Mouse (Mus musculus) kidney, adult 2 months (tissue): ENCODE data around the gene Gpatch3. TPM values are rescaled to one million over a fixed set of nuclear protein-coding genes. Genes with fewer than 3 reads are reported as not detected.

Source experiments
- DNase-seq: peaks from one replicate; pipeline ENCODE4 v3.0.0; 2021
- H3K27ac ChIP-seq: fragments of 200-500 bp; 2 replicates; pipeline ENCODE4 v1.5.1; 2012; ENCODE audit warnings: low read depth, low read length, control low read depth, inconsistent platforms; ENCODE audit not compliant: insufficient read depth
- H3K27me3 ChIP-seq: fragments of 200-500 bp; replicated peaks from 2 replicates; pipeline ENCODE4 v1.6.1; 2012; ENCODE audit warnings: mild to moderate bottlenecking, moderate library complexity, low read length, inconsistent platforms; ENCODE audit not compliant: control insufficient read depth, insufficient read depth
- H3K36me3 ChIP-seq: fragments of 200-500 bp; 2 replicates; pipeline ENCODE4 v1.6.1; 2012; ENCODE audit warnings: mild to moderate bottlenecking, moderate library complexity, low read length, inconsistent platforms; ENCODE audit not compliant: control insufficient read depth, insufficient read depth
- H3K4me1 ChIP-seq: fragments of 200-500 bp; 2 replicates; pipeline ENCODE4 v1.6.1; 2011; ENCODE audit warnings: low read length; ENCODE audit not compliant: control insufficient read depth, insufficient read depth
- H3K4me3 ChIP-seq: fragments of 200-500 bp; 2 replicates; pipeline ENCODE4 v1.5.1; 2011; ENCODE audit warnings: mild to moderate bottlenecking, low read depth, low read length, control low read depth; ENCODE audit not compliant: insufficient read depth
- CTCF ChIP-seq: fragments of 200-500 bp; conservative IDR thresholded peaks from 2 replicates; pipeline ENCODE4 v1.5.1; 2011; ENCODE audit warnings: low read depth, mild to moderate bottlenecking, control low read depth, low read length, moderate library complexity, mixed read lengths; ENCODE audit not compliant: insufficient read depth, insufficient read length
- POLR2A ChIP-seq: fragments of 200-500 bp; IDR thresholded peaks from one replicate; pipeline ENCODE4 v1.6.1; 2011; ENCODE audit warnings: low read depth, low read length, control low read depth
- WGBS: fragments of 180-500 bp; shearing (Covaris S2); methylation state at CpG from one replicate; pipeline ENCODE4 v1.1.7; 2018; 5-methylcytosine and 5-hydroxymethylcytosine counted together
- polyA plus RNA-seq: library from polyadenylated mRNA; depleted of rRNA; stranded (reverse); fragments of >200 nt; gene quantifications from 2 replicates; pipeline ENCODE4 v1.2.3, GENCODE M21; 2012; rRNA removed

The Gpatch3 gene
- polyA plus RNA-seq, 1 experiment = 3.8 TPM

DNA sequence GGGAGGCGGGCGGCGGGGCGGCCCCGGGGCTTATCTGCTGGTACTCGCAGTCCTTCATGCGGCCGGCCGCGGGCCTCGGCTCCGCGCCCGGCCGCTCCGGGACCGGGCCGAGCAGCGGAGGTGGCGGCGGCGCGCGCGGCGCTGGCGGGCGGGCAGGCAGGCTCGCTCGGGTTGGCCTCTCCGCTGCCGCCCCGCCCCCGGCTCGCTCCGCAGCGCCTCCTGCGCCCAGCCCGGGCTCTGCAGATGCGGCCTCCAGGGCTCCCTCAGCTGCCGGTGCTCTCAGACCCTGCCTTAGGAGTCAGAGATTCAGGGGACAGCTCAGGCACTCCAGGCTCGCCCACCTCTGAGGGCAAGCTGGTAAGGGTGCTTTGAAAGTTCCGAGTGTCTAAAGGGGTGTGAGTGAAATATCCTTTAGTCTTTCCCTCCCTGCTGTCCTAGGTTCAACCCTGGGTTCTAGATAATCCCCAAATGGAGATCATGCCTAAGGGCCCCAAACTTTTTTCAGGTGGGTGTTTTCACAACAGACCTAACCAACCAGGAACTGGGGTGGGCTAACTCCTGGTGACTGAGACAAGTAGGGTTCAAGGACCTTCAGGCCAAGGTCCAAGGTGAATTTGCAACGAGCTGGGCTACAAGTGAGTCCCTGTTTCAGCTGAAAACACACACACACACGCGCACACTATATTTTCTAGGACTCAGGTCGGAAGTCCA is 58.9 kb downstream of the Gpatch3 start:
- H3K4me3 ChIP-seq = peak overlapping the region; percentile 90
- no peaks in the 10 kb centered on the region for H3K36me3 ChIP-seq
- TF ChIP-seq POLR2A (no peak), CTCF (peak; percentile 63)
- DNase-seq = peak; percentile 93
- H3K27ac ChIP-seq = peak overlapping the region; percentile 4; the same call in 1 of the 2 replicates
- no peaks in the 10 kb centered on the region for H3K4me1 ChIP-seq
- WGBS = 4% methylated on average over 47 of the region's 47 CpGs
- no peaks in the 10 kb centered on the region for H3K27me3 ChIP-seq

Other genes with a start within 250 kb of the Gpatch3 start
- gene Wdtc1, start 221.3 kb upstream of the Gpatch3 start, polyA plus RNA-seq = 64.1 and 64.4 TPM in 2 replicates
- 30.1 and 32.3 TPM in 2 replicates for gene Slc9a1, start 205.0 kb upstream of the Gpatch3 start, polyA plus RNA-seq
- 2.9 and 3.1 TPM in 2 replicates for gene Tent5b, start 94.6 kb upstream of the Gpatch3 start, polyA plus RNA-seq
- gene Trnp1, start 76.2 kb upstream of the Gpatch3 start, polyA plus RNA-seq = 0.43 and 0.97 TPM in 2 replicates
- gene Kdf1, start 55.8 kb upstream of the Gpatch3 start, polyA plus RNA-seq = 39.7 and 42.3 TPM in 2 replicates
- 42.7 and 61.4 TPM in 2 replicates for gene Nudc, start 28.7 kb upstream of the Gpatch3 start, polyA plus RNA-seq
- 6.0 and 6.8 TPM in 2 replicates for gene Nr0b2, start 21.4 kb upstream of the Gpatch3 start, polyA plus RNA-seq
- 26.7 and 31.4 TPM in 2 replicates for gene Gpn2, start 9.6 kb downstream of the Gpatch3 start, polyA plus RNA-seq
- 7.2 and 7.6 TPM in 2 replicates for gene Sfn, start 27.4 kb downstream of the Gpatch3 start, polyA plus RNA-seq
- 28.7 and 31.6 TPM in 2 replicates for gene Zdhhc18, start 75.4 kb downstream of the Gpatch3 start, polyA plus RNA-seq
- 15.8 and 16.2 TPM in 2 replicates for gene Pigv, start 97.9 kb downstream of the Gpatch3 start, polyA plus RNA-seq
- gene Arid1a, start 182.0 kb downstream of the Gpatch3 start, polyA plus RNA-seq = 40.5 and 43.7 TPM in 2 replicates